Mouse (Mus musculus): ENCODE data around the gene Slc5a5.

Gene Slc5a5

GRCm38 (mm10) chr8:70892022-70892895 is at the start of gene Slc5a5:
Slc5a5 (minus strand) TSS chr8:70892757.
- DNase-seq (ENCODE audit: low read depth): peak; percentile 45

GRCm38 (mm10) chr8:70941478-70941877 is 48.9 kb upstream of the Slc5a5 start:
- peak; percentile 10 for DNase-seq (ENCODE audit: low read depth)

GRCm38 (mm10) chr8:70937200-70937599 is 44.6 kb upstream of the Slc5a5 start:
- no peak for DNase-seq (ENCODE audit: low read depth)

GRCm38 (mm10) chr8:70934786-70935185 is 42.2 kb upstream of the Slc5a5 start:
- DNase-seq (ENCODE audit: low read depth): no peak

GRCm38 (mm10) chr8:70933036-70933435 is 40.5 kb upstream of the Slc5a5 start:
- no peak for DNase-seq (ENCODE audit: low read depth)

- DNase-seq (ENCODE audit: low read depth): no peak
Measured at GRCm38 (mm10) chr8:70931731-70932130, 39.2 kb upstream of the Slc5a5 start.

- no peak for DNase-seq (ENCODE audit: low read depth)
Measured at GRCm38 (mm10) chr8:70928778-70929322, 36.3 kb upstream of the Slc5a5 start.

- DNase-seq (ENCODE audit: low read depth): no peak
Measured at GRCm38 (mm10) chr8:70928096-70928495, 35.5 kb upstream of the Slc5a5 start.

GRCm38 (mm10) chr8:70926396-70926795 is 33.8 kb upstream of the Slc5a5 start:
- DNase-seq (ENCODE audit: low read depth): no peak

- DNase-seq (ENCODE audit: low read depth): no peak
Measured at GRCm38 (mm10) chr8:70925754-70926153, 33.2 kb upstream of the Slc5a5 start.

- DNase-seq (ENCODE audit: low read depth): no peak
Measured at GRCm38 (mm10) chr8:70924151-70924550, 31.6 kb upstream of the Slc5a5 start.

GRCm38 (mm10) chr8:70920049-70920922 is 27.7 kb upstream of the Slc5a5 start:
- DNase-seq (ENCODE audit: low read depth): no peak

GRCm38 (mm10) chr8:70914704-70915103 is 22.1 kb upstream of the Slc5a5 start:
- no peak for DNase-seq (ENCODE audit: low read depth)

- DNase-seq (ENCODE audit: low read depth): no peak
Measured at GRCm38 (mm10) chr8:70913523-70913922, 21.0 kb upstream of the Slc5a5 start.

GRCm38 (mm10) chr8:70912955-70913354 is 20.4 kb upstream of the Slc5a5 start:
- DNase-seq (ENCODE audit: low read depth): no peak

GRCm38 (mm10) chr8:70911596-70911995 is 19.0 kb upstream of the Slc5a5 start:
- DNase-seq (ENCODE audit: low read depth): peak; percentile 14

- DNase-seq (ENCODE audit: low read depth): no peak
Measured at GRCm38 (mm10) chr8:70907518-70907917, 15.0 kb upstream of the Slc5a5 start.

GRCm38 (mm10) chr8:70905831-70906736 is 13.5 kb upstream of the Slc5a5 start, which contains the start of gene Map1s:
Map1s (plus strand) TSS chr8:70905932.
- DNase-seq (ENCODE audit: low read depth): peak; percentile 87

GRCm38 (mm10) chr8:70905463-70905830 is 12.9 kb upstream of the Slc5a5 start:
- DNase-seq (ENCODE audit: low read depth): no peak

GRCm38 (mm10) chr8:70904532-70904931 is 12.0 kb upstream of the Slc5a5 start:
- DNase-seq (ENCODE audit: low read depth): no peak

GRCm38 (mm10) chr8:70903582-70903981 is 11.0 kb upstream of the Slc5a5 start:
- no peak for DNase-seq (ENCODE audit: low read depth)

Data from naive thymus-derived CD4-positive, alpha-beta T cell, adult 2 months (primary cell).